Mouse (Mus musculus) naive thymus-derived CD4-positive, alpha-beta T cell, adult 2 months (primary cell): Measurements from ENCODE around the gene Commd7.
"Not testable (repeated sequence)": the region's sequence is repeated elsewhere in the genome, so short reads cannot be mapped to it uniquely, and the experiment has no call there.

Experiments
- DNase-seq: peaks from one replicate; pipeline ENCODE4 v3.0.0-alpha.2; 2011; ENCODE audit warnings: low read depth

The Commd7 gene

GRCm38 (mm10) chr2:153631976-153632870 lies at the start of gene Commd7:
Gene Commd7 (minus strand): TSS chr2:153632781.
- DNase-seq: peak; percentile 89

GRCm38 (mm10) chr2:153679959-153680358 lies 47.4 kb upstream of the Commd7 start:
- no peak for DNase-seq

- no peak for DNase-seq
Measured at GRCm38 (mm10) chr2:153677550-153677949, 45.0 kb upstream of the Commd7 start.

DNA sequence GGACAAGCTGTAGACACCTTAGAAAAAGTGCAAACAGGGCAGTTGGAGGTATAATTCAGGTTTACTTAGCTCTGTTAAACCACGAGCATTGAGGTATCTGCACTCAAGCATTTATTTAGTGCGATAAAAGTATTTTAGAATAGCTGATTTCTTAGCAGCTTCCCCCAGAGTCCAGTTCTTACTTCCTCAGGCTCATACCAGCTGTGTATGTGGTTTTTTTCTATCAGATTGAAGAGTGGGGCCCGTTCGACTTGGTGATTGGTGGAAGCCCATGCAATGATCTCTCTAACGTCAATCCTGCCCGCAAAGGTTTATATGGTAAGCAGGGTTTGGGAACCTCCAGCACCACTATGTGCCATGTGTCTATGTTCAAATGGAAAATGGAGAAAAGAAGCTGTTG lies 44.4 kb upstream of the Commd7 start:
- no peak for DNase-seq

DNA sequence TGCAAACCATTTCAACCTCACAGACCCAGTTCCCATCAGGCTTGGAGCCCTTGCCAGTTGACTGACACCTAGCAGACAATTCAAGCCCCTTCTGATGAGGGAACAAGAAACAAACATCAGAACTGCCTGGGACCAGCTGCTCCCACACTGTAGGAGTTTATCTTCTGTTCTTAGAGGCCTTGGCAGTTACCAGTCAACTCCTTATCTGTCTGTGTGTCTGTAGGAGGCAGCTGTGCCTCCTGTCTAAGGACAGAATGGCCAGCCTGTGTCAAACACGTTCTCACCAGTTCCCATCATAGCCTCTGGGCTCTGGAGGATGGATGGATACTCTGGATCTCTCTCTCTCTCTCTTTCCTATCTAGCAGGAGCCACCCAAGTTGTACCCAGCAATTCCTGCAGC lies 42.8 kb upstream of the Commd7 start:
- not testable (repeated sequence) for DNase-seq

GRCm38 (mm10) chr2:153672619-153673018 lies 40.0 kb upstream of the Commd7 start:
- no peak for DNase-seq

- no peak for DNase-seq
Measured at GRCm38 (mm10) chr2:153670111-153670510, 37.5 kb upstream of the Commd7 start.

- peak; percentile 53 for DNase-seq
Measured at GRCm38 (mm10) chr2:153668754-153669376, 36.3 kb upstream of the Commd7 start.

DNA sequence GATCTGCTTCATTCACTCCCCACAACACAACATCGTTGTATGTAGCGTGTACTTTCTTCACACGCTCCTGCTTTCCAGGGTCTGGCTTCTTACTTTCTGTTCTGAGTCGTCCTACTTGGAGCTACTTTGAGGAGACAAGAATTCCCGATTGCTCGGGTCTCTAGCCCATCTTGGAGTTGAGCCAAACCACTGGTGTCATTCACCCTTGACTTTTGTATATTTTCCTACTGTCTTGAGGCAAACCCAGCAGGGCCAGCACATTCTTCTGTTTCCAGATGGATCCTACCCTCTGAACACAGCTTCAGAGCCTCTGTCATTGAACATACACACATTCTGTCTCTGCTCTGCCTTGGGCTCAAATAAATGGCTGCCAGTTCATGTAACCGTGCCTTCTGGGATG lies 32.8 kb upstream of the Commd7 start:
- DNase-seq: no peak

DNA sequence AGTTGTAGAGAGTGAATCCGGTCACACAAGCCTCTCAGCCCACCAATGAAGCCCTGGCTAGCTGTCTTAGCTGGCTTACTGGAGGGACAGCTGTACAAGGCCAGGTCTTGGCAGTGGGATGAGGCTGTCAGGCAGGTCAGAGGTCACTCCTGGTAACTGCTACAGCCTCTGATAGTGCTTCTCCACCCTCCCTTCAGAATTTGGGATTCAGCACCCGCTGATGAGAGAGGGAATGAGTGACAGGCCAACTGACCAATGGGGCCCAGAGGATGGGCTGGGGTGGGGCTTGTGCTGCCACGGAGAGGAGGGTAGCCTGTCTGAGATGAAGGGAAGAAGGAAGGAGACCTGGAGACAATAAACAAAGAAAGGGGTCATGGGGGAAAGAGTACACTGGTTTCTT lies 28.0 kb upstream of the Commd7 start:
- DNase-seq: no peak

GRCm38 (mm10) chr2:153657659-153658058 lies 25.1 kb upstream of the Commd7 start:
- not testable (repeated sequence) for DNase-seq

DNA sequence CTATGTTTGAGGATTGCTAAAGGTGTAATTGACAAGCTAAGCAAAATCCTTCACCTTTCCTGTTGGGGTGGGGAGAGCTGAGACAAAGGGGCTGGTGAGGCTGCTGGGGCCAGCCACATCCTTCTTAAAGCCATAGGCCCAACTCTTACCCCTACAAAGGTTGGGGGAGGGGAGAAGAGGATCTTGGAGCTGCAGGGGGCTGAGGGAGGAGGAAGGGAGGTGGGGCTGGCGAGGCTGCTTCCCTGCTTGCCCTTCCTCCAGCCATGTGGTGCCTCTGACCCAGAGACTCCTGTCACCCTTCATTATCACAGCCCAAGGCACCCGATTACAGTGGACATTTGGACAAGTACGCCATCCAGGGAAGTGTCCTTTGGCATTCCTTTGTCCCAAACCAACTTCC lies 19.1 kb upstream of the Commd7 start:
- no peak for DNase-seq

- no peak for DNase-seq
Measured at GRCm38 (mm10) chr2:153650014-153650687, 17.6 kb upstream of the Commd7 start.

GRCm38 (mm10) chr2:153649298-153650013 lies 16.9 kb upstream of the Commd7 start, which contains the start of gene Dnmt3b:
Gene Dnmt3b (plus strand): TSS chr2:153649450.
- peak; percentile 72 for DNase-seq

- peak; percentile 39 for DNase-seq
Measured at GRCm38 (mm10) chr2:153648773-153649297, 16.3 kb upstream of the Commd7 start.

GRCm38 (mm10) chr2:153642999-153643398 lies 10.4 kb upstream of the Commd7 start:
- no peak for DNase-seq

DNA sequence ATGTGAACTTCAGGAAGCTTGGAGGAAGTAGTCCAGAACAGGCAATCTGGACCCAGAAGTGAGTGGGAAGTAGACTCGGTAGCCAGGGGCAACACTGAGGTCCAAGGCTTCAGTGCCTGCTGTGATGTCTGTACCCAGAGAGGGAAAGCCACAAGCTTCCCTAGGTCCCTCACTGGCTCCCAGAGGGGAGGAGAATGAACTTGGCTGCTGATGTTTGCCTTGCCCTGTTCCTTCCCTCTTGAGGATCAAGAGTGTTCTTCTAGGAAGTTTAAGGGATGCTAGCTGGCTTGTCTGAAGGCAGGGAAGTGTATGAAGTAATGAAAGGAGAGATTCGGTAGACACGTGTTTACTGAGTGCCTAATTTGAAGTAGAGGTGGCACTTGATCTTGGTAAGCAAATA lies 9.9 kb upstream of the Commd7 start:
- no peak for DNase-seq

- DNase-seq: peak; percentile 58
Measured at GRCm38 (mm10) chr2:153638977-153639680, 6.5 kb upstream of the Commd7 start.

DNA sequence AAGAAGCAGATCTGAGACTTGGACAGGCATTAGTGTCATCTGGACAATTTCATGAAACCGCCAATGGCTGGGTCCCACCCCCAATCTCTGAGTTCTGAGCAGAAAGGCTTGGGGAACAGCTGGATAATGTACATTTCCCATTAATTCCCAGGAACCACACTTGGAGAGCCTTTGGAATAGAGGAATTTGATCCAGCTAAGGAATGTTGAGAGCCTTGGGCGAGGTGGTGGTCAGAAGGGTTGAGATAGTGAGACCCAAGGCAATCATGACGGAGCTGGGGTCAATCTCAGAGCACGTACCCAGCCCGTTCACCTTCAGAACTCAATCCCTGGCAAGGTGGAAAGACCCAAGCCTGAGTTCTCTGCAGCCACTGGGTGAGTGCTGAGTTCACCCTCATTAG lies 678 bp upstream of the Commd7 start:
- DNase-seq: no peak

DNA sequence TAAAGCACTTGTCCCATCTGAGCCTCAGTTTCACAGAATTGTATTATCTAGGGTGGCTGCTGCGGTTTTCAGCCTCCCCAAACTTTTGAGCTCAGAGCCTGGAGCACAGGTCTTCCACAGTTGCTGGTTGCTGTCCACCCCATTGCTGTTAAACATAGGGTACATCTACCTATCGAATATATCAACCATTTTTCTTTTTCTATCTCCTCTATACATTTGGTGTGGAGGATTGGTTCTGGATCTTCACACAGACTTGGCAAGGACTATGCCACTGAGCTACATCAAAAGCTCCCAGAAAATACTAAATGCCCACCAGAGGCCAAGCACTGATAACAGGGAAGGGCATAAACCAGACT lies 268 bp upstream of the Commd7 start:
- DNase-seq: no peak

GRCm38 (mm10) chr2:153630950-153631349 lies 1.6 kb downstream of the Commd7 start:
- DNase-seq: no peak
